Mouse (Mus musculus) CH12.LX (cell line): ENCODE measurements around the gene Sstr2. TPM values are rescaled to one million over a fixed set of nuclear protein-coding genes. Genes with fewer than 3 reads are reported as not detected.
A peak's percentile ranks its signal among the peaks of the same experiment; 100 is the strongest.
"Not testable (repeated sequence)": the region's sequence is repeated elsewhere in the genome, so short reads cannot be mapped to it uniquely, and the experiment has no call there.

Source experiments
- DNase-seq: peaks from one replicate; pipeline ENCODE4 v3.0.0-alpha.2; 2013; ENCODE audit errors: extremely low read depth
- H3K27ac ChIP-seq: 2 replicates; pipeline ENCODE4 v1.5.1; 2012; ENCODE audit warnings: low read depth, mild to moderate bottlenecking, control low read depth, moderate library complexity; ENCODE audit not compliant: insufficient read depth
- H3K27me3 ChIP-seq: replicated peaks from 2 replicates; pipeline ENCODE3; 2012; ENCODE audit warnings: inconsistent platforms
- H3K36me3 ChIP-seq, 2 experiments: replicated peaks in 1 of 2; 2 replicates each; pipeline versions ENCODE3 to v1.6.1; 2012; ENCODE audit warnings: inconsistent platforms in 1 of 2, low read length in 1 of 2, mild to moderate bottlenecking in 1 of 2, mixed read lengths in 1 of 2, moderate library complexity in 1 of 2; ENCODE audit not compliant: control insufficient read depth in 1 of 2, insufficient read depth in 1 of 2
- H3K4me1 ChIP-seq, 2 experiments: 2 replicates each; pipeline ENCODE4 v1.6.1; 2012; ENCODE audit warnings: inconsistent platforms in 1 of 2, moderate library complexity in 1 of 2; ENCODE audit not compliant: insufficient read depth in 2 of 2, control insufficient read depth in 1 of 2
- H3K4me2 ChIP-seq: 2 replicates; pipeline ENCODE4 v1.6.1; 2012; ENCODE audit warnings: low read depth, mild to moderate bottlenecking, control low read depth; ENCODE audit not compliant: poor library complexity, insufficient read depth, severe bottlenecking
- H3K4me3 ChIP-seq, 3 experiments: fragments of 150-350 bp in 1 of 3; sonication (generic) in 1 of 3; replicated peaks in 1 of 3; 2 replicates each; pipeline versions ENCODE3 to v1.5.1; 2011 to 2012; ENCODE audit warnings: low read depth in 2 of 3, low read length in 2 of 3, mild to moderate bottlenecking in 2 of 3, moderate library complexity in 2 of 3, control low read depth in 1 of 3, improper control_type of control experiment in 1 of 3, inconsistent platforms in 1 of 3, mixed read lengths in 1 of 3; ENCODE audit not compliant: poor library complexity in 1 of 3
- H3K79me2 ChIP-seq: replicated peaks from 2 replicates; pipeline ENCODE4 v1.6.1; 2012; ENCODE audit warnings: mild to moderate bottlenecking, moderate library complexity; ENCODE audit not compliant: control insufficient read depth, poor library complexity, insufficient read depth, severe bottlenecking; ENCODE audit errors: extremely low read depth
- H3K9ac ChIP-seq: 2 replicates; pipeline ENCODE4 v1.6.1; 2012; ENCODE audit warnings: low read depth, mild to moderate bottlenecking, control low read depth, moderate library complexity; ENCODE audit not compliant: insufficient read depth
- H3K9me3 ChIP-seq: replicated peaks from 2 replicates; pipeline ENCODE3; 2012; ENCODE audit warnings: low read length, inconsistent platforms, mixed read lengths
- BHLHE40 ChIP-seq: IDR thresholded peaks from 2 replicates; pipeline ENCODE4 v1.6.1; 2011; ENCODE audit warnings: mild to moderate bottlenecking, low read depth, low read length, improper control_type of control experiment
- CHD1 ChIP-seq: IDR thresholded peaks from 2 replicates; pipeline ENCODE4 v1.6.1; 2012; ENCODE audit warnings: low read depth, low read length, improper control_type of control experiment, inconsistent platforms
- CHD2 ChIP-seq: IDR thresholded peaks from 2 replicates; pipeline ENCODE4 v1.6.1; 2011; ENCODE audit warnings: low read length, improper control_type of control experiment
- CTCF ChIP-seq, 2 experiments: IDR thresholded peaks in 1 of 2; conservative IDR thresholded peaks in 1 of 2; 2 replicates each; pipeline ENCODE4 v1.5.1; 2011 to 2012; ENCODE audit warnings: low read depth in 2 of 2, low read length in 2 of 2, improper control_type of control experiment in 1 of 2, inconsistent platforms in 1 of 2, mild to moderate bottlenecking in 1 of 2, moderate library complexity in 1 of 2
- ELF1 ChIP-seq: IDR thresholded peaks from 2 replicates; pipeline ENCODE4 v1.6.1; 2014; ENCODE audit warnings: low read depth, mild to moderate bottlenecking, inconsistent platforms, low read length, improper control_type of control experiment
- EP300 ChIP-seq: IDR thresholded peaks from 2 replicates; pipeline ENCODE4 v1.6.1; 2011; ENCODE audit warnings: low read length, improper control_type of control experiment
- ETS1 ChIP-seq: conservative IDR thresholded peaks from 2 replicates; pipeline ENCODE4 v1.6.1; 2012; ENCODE audit warnings: low read depth, mild to moderate bottlenecking, inconsistent platforms, low read length, improper control_type of control experiment, moderate library complexity
- HCFC1 ChIP-seq: IDR thresholded peaks from 2 replicates; pipeline ENCODE4 v1.6.1; 2012; ENCODE audit warnings: low read depth, mild to moderate bottlenecking, inconsistent platforms, low read length, improper control_type of control experiment
- JUND ChIP-seq: conservative IDR thresholded peaks from 2 replicates; pipeline ENCODE4 v1.6.1; 2011; ENCODE audit warnings: low read depth, low read length, improper control_type of control experiment
- KAT2A ChIP-seq: IDR thresholded peaks from 2 replicates; pipeline ENCODE4 v1.6.1; 2012; ENCODE audit warnings: low read length, improper control_type of control experiment, inconsistent platforms; ENCODE audit not compliant: insufficient replicate concordance
- MAFK ChIP-seq: IDR thresholded peaks from 2 replicates; pipeline ENCODE4 v1.6.1; 2011; ENCODE audit warnings: low read length, improper control_type of control experiment; ENCODE audit not compliant: insufficient replicate concordance
- MXI1 ChIP-seq: IDR thresholded peaks from 2 replicates; pipeline ENCODE4 v1.6.1; 2011; ENCODE audit warnings: mild to moderate bottlenecking, low read depth, low read length, improper control_type of control experiment
- NRF1 ChIP-seq: IDR thresholded peaks from 2 replicates; pipeline ENCODE4 v1.6.1; 2014; ENCODE audit warnings: low read depth, mild to moderate bottlenecking, inconsistent platforms, low read length, improper control_type of control experiment, moderate library complexity
- PAX5 ChIP-seq: IDR thresholded peaks from 2 replicates; pipeline ENCODE4 v1.6.1; 2012; ENCODE audit warnings: low read length, inconsistent platforms, mixed read lengths
- POLR2A ChIP-seq: IDR thresholded peaks from 2 replicates; pipeline ENCODE4 v1.6.1; 2011; ENCODE audit warnings: low read depth, mild to moderate bottlenecking, improper control_type of control experiment, low read length
- RAD21 ChIP-seq: IDR thresholded peaks from 2 replicates; pipeline ENCODE4 v1.6.1; 2011; ENCODE audit warnings: low read depth, mild to moderate bottlenecking, low read length, improper control_type of control experiment, moderate library complexity
- TCF12 ChIP-seq: IDR thresholded peaks from 2 replicates; pipeline ENCODE4 v1.6.1; 2014; ENCODE audit warnings: low read depth, mild to moderate bottlenecking, inconsistent platforms, low read length, improper control_type of control experiment
- UBTF ChIP-seq: IDR thresholded peaks from 2 replicates; pipeline ENCODE4 v1.6.1; 2012; ENCODE audit warnings: low read depth, mild to moderate bottlenecking, inconsistent platforms, low read length, improper control_type of control experiment, moderate library complexity
- USF2 ChIP-seq: conservative IDR thresholded peaks from 2 replicates; pipeline ENCODE4 v1.6.1; 2011; ENCODE audit warnings: low read depth, low read length, improper control_type of control experiment
- ZKSCAN1 ChIP-seq: IDR thresholded peaks from 2 replicates; pipeline ENCODE4 v1.6.1; 2012; ENCODE audit warnings: low read depth, inconsistent platforms, low read length, improper control_type of control experiment, borderline replicate concordance
- ZMIZ1 ChIP-seq: IDR thresholded peaks from 2 replicates; pipeline ENCODE4 v1.6.1; 2012; ENCODE audit warnings: low read depth, mild to moderate bottlenecking, inconsistent platforms, low read length, improper control_type of control experiment
- ZNF384 ChIP-seq: IDR thresholded peaks from 2 replicates; pipeline ENCODE4 v1.6.1; 2012; ENCODE audit warnings: low read depth, low read length, improper control_type of control experiment, inconsistent platforms
- dilution Hi-C: fragments of 300-500 bp; cut with MboI; formaldehyde crosslinking; loops from 2 replicates; pipeline ENCODE4 v1.14.3; 2020; ENCODE audit warnings: low sequenced_read_pairs; ENCODE audit not compliant: extremely low pct_unique_long_range_greater_than_20kb, extremely low pct_ligation_motif_present
- in situ Hi-C: fragments of 300-500 bp; cut with MboI; formaldehyde crosslinking; loops from 3 replicates; pipeline ENCODE4 v1.14.3; 2019; ENCODE audit warnings: low sequenced_read_pairs, low pct_ligation_motif_present, low pct_unique_long_range_greater_than_20kb, mixed read lengths
- polyA plus RNA-seq: library from polyadenylated mRNA; unstranded; fragments of >175 nt; gene quantifications from 2 replicates; pipeline ENCODE4 v1.2.1, GENCODE M21; 2012; ENCODE audit warnings: low read depth; ENCODE audit not compliant: insufficient read length
- total RNA-seq, 2 experiments: library from RNA; depleted of rRNA; stranded (reverse); fragments of 300-350 nt in 1 of 2; fragments of >200 nt in 1 of 2; gene quantifications; 2 replicates each; pipeline ENCODE4 v1.2.3; 2012 to 2014

Gene Sstr2
- total and polyA plus RNA-seq, 3 experiments = not detected

DNA sequence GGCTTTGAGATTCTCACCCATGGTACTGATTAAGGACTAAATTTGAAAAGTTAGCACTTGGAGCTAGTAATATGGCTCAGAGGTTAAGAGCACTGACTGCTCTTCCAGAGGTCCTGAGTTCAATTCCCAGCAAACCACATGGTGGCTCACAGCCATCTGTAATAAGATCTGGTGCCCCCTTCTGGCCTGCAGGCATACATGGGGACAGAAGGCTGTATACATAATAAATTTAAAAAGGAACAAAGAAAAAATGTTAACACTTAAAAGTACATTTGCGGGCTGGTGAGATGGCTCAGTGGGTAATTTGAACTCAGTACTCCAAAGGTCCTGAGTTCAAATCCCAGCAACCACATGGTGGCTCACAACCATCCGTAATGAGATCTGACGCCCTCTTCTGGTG is 41.1 kb downstream of the Sstr2 start:
- H3K9ac ChIP-seq, dilution Hi-C loops, in situ Hi-C loops, H3K4me3 ChIP-seq, H3K27ac ChIP-seq, DNase-seq, H3K9me3 ChIP-seq, H3K4me2 ChIP-seq: not testable (repeated sequence)
- H3K36me3 ChIP-seq = peaks cover 80 to 90% of the 10 kb centered on the region in 2 experiments
- peak in 1 of 2 experiments; percentile 44; a peak in 2 of 4 replicates for TF ChIP-seq CTCF (conservative IDR thresholded peaks at IDR 0.05 in 1 of 2, IDR thresholded peaks at IDR 0.05 in 1 of 2; ENCODE audit: low read depth in 2 of 2, low read length in 2 of 2)
- TF ChIP-seq, all 38 proteins: peak for 1; not testable (repeated sequence) for 37
- H3K27me3 ChIP-seq, H3K79me2 ChIP-seq: not testable (repeated sequence)
- H3K4me1 ChIP-seq = peaks cover 0 to 25% of the 10 kb centered on the region in 2 experiments; a peak in 2 of 4 replicates

DNA sequence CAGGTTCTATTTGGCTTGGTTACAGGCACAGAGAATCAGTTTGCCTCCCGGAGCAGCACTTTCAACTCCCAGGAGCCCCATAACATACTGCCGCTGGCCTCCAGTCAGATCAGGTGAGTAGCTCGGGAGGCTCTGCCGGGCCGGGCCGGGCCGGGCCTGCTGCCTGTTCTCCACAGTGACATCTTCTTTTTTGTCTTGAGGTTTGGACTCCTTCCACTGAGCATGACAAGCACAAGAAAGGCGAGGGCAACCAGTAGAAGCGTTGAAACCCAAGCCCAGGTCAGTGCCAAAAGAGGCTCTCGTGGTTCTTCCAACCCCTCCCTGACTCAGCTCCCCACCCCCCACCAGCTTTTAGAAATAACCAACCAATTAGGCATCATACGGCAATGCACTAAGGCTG is 41.8 kb downstream of the Sstr2 start:
- H3K4me2 ChIP-seq = no peak overlapping the region
- H3K79me2 ChIP-seq = 0 out of 2 replicates have a peak, but pooled peaks cover 10% of the 10 kb centered on the region
- TF ChIP-seq BHLHE40 (no peak), USF2 (no peak), POLR2A (no peak)
- peaks cover 73 to 86% of the 10 kb centered on the region in 2 experiments for H3K36me3 ChIP-seq
- no peak for DNase-seq
- no peak overlapping the region for H3K4me3 ChIP-seq
- H3K9ac ChIP-seq = no peak overlapping the region
- H3K27me3 ChIP-seq = no peaks in the 10 kb centered on the region
- H3K9me3 ChIP-seq = no peaks in the 10 kb centered on the region
- no peak overlapping the region for H3K27ac ChIP-seq
- in situ Hi-C loops = no loop called here
- H3K4me1 ChIP-seq = peaks cover 0 to 28% of the 10 kb centered on the region in 2 experiments; a peak in 2 of 4 replicates
- dilution Hi-C loops = no loop called here

DNA sequence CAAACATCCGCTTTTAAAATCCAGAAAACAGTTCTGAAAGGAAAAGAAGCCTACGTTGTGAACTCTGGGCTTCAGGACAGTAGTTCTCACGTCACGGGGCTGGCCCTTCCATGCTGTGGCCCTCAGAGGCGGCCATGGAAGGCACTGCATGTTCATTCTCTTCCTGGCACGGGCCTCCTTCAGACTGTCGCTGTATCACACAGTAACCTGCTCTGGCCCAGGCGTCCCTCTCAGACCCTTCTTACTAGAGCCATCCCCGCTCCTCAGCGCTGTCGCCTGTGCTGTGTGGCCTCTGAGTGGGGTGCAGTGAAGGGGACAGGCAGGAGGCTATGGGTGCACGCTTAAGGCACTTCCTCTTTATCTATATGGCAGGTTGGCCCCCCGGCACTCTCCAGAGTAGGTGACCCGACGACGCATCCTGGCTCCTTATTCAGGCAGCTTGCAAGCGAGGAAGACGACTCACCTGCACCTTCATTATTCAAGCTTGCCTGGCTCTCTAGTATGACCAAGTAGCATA is 42.8 kb downstream of the Sstr2 start:
- Histone ChIP-seq H3K27ac (no peak overlapping the region), H3K36me3 (peaks cover 68 to 85% of the 10 kb centered on the region in 2 experiments)

More for the DNA sequence above, 42.8 kb downstream of the Sstr2 start:
- H3K4me2 ChIP-seq = no peak overlapping the region
- in situ Hi-C loops = no loop called here
- TF ChIP-seq ELF1 (no peak), RAD21 (no peak), ETS1 (no peak), PAX5 (no peak), MXI1 (no peak), KAT2A (no peak), HCFC1 (no peak), ZKSCAN1 (no peak), EP300 (no peak), ZMIZ1 (no peak), UBTF (no peak), CHD1 (no peak), TCF12 (no peak), ZNF384 (no peak), CHD2 (no peak), JUND (no peak), MAFK (no peak), NRF1 (no peak)
- no peak overlapping the region for H3K4me3 ChIP-seq
- 0 out of 2 replicates have a peak, but pooled peaks cover 10% of the 10 kb centered on the region for H3K79me2 ChIP-seq
- H3K9me3 ChIP-seq = no peaks in the 10 kb centered on the region
- no peak overlapping the region for H3K9ac ChIP-seq
- H3K4me1 ChIP-seq = peaks cover 0 to 32% of the 10 kb centered on the region in 2 experiments; a peak in 2 of 4 replicates
- dilution Hi-C loops = no loop called here
- no peaks in the 10 kb centered on the region for H3K27me3 ChIP-seq
- no peak for DNase-seq
